Mouse (Mus musculus) liver, embryonic 14.5 days (tissue): ENCODE data around the gene Gm21310. TPM values are rescaled to one million over a fixed set of nuclear protein-coding genes. Genes with fewer than 3 reads are reported as not detected.
"Not testable (repeated sequence)": the region's sequence is repeated elsewhere in the genome, so short reads cannot be mapped to it uniquely, and the experiment has no call there.

Experiments used
- ATAC-seq: fragments of 200-750 bp; cut with Nextera tagmentation; 2 replicates; pipeline ENCODE4 v1.8.0; 2017; ENCODE audit warnings: moderate number of reproducible peaks, mild to moderate bottlenecking, moderate library complexity; ENCODE audit not compliant: insufficient read depth
- DNase-seq, 3 experiments: peaks; one replicate each; pipeline ENCODE4 v3.0.0-alpha.2; 2012 to 2013; ENCODE audit warnings: low read depth in 3 of 3, low spot score in 3 of 3
- H3K27ac ChIP-seq: fragments of 300-500 bp; sonication (generic); 2 replicates; pipeline ENCODE4 v1.5.1; 2014; ENCODE audit warnings: moderate library complexity, mild to moderate bottlenecking, control low read depth, inconsistent platforms
- H3K27me3 ChIP-seq: fragments of 300-500 bp; sonication (generic); 2 replicates; pipeline ENCODE4 v1.6.1; 2014; ENCODE audit warnings: mild to moderate bottlenecking, low read length, moderate library complexity; ENCODE audit not compliant: control insufficient read depth, insufficient read depth
- H3K36me3 ChIP-seq: fragments of 300-500 bp; sonication (generic); replicated peaks from 2 replicates; pipeline ENCODE4 v1.6.1; 2014; ENCODE audit warnings: low read depth; ENCODE audit not compliant: control insufficient read depth, insufficient read depth
- H3K4me1 ChIP-seq, 2 experiments: fragments of 200-500 bp in 1 of 2; fragments of 300-500 bp in 1 of 2; sonication (generic) in 1 of 2; replicated peaks; 2 replicates each; pipeline ENCODE4 v1.6.1; 2012 to 2014; ENCODE audit warnings: antibody characterized with exemption in 1 of 2, inconsistent platforms in 1 of 2, low read length in 1 of 2; ENCODE audit not compliant: control insufficient read depth in 2 of 2, insufficient read depth in 2 of 2
- H3K4me2 ChIP-seq: fragments of 300-500 bp; sonication (generic); 2 replicates; pipeline ENCODE4 v1.6.1; 2014; ENCODE audit warnings: low read depth, mild to moderate bottlenecking, control low read depth, moderate library complexity
- H3K4me3 ChIP-seq, 2 experiments: fragments of 200-500 bp in 1 of 2; fragments of 300-500 bp in 1 of 2; sonication (generic) in 1 of 2; 2 replicates each; pipeline ENCODE4 v1.5.1; 2012 to 2014; ENCODE audit warnings: low read depth in 2 of 2, low read length in 2 of 2, mild to moderate bottlenecking in 2 of 2, control low read depth in 1 of 2, inconsistent platforms in 1 of 2, moderate library complexity in 1 of 2; ENCODE audit not compliant: insufficient read depth in 1 of 2
- H3K9ac ChIP-seq: fragments of 300-500 bp; sonication (generic); replicated peaks from 2 replicates; pipeline ENCODE4 v1.6.1; 2014; ENCODE audit warnings: mild to moderate bottlenecking, control low read depth, moderate library complexity
- H3K9me3 ChIP-seq: fragments of 300-500 bp; sonication (generic); 2 replicates; pipeline ENCODE4 v1.6.1; 2016; ENCODE audit warnings: low read length, mixed read lengths; ENCODE audit not compliant: control insufficient read depth
- polyA plus RNA-seq, 2 experiments: library from polyadenylated mRNA; depleted of rRNA in 1 of 2; stranded (reverse) in 1 of 2; unstranded in 1 of 2; fragments of >200 nt; fragmentation: Nextera tagmentation in 1 of 2; extraction: Ambion mirVana in 1 of 2; gene quantifications; 2 replicates each; pipeline versions ENCODE4 v1.2.1 to v1.2.3; 2012 to 2014

Gm21310 gene
- not detected in 2 replicates for polyA plus RNA-seq (2012; rRNA removed)
- polyA plus RNA-seq (2014; fragmentation: Nextera tagmentation; extraction: Ambion mirVana), result not detected in 2 replicates

DNA sequence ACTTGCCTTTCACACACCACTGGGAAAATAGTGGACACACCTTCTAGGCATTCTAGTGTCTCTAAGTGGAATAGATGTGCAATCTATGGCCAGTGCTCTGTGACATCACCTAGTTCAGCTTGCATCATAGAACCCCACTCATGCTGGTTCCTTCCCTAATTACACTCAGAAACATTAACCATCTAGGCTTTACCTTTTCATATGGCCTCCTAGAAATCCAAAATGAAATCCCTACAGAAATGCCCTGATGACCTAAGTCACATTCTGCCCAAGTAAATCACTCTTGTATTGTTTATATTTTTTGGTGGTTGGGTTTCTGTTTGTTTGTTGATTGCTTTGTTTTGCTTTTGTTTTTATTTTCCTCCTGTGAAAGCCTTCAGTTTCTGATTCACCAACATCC is at the start of gene Gm21310:
Gene Gm21310, minus strand, starts transcription at position 101 of the 400 bp plus-strand sequence.
- H3K9me3 ChIP-seq, H3K4me3 ChIP-seq, H3K27me3 ChIP-seq, H3K36me3 ChIP-seq, H3K4me2 ChIP-seq, H3K27ac ChIP-seq, DNase-seq, H3K4me1 ChIP-seq, H3K9ac ChIP-seq, ATAC-seq: not testable (repeated sequence)

Other genes starting within 250 kb of the Gm21310 start
- gene Gm20834, start 177.4 kb upstream of the Gm21310 start, polyA plus RNA-seq (2012; rRNA removed), result not detected in 2 replicates
- not detected in 2 replicates for gene Gm20834, start 177.4 kb upstream of the Gm21310 start, polyA plus RNA-seq (2014; fragmentation: Nextera tagmentation; extraction: Ambion mirVana)